In the genomic region with DNA sequence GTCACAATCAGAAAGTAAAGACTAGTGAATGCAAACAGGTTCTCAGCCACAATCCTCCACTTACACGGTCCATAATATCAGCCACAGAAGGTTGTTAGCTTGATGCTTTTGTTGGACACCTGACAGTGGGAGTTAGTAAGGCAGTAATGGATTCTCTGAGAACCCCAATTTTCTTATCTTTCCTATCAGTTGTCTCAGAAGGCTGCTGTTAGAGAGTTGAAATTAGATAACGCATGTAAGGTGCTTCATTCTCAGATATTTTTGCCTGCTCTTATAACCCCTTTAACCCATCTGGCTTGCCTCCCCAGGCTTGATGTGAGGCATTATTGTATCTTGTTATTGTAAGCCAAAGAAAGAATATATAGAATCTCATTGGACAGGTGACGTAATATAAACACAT, we compare ENCODE assay signal across 21 mouse cellular contexts.
A peak's percentile ranks its signal among the peaks of the same experiment; 100 is the strongest.
DNase-seq lines count a peak whose midpoint lies in the region; ATAC-seq lines count a peak whose summit lies in the region.
"Had no signal": no experiment of that assay in that cellular context is flagged by ENCODE, and none has a peak within 500 bp of the region (broad histone marks: within the 10 kb centered on the region; RNA-seq: fewer than 3 reads in every experiment).

No protein-coding gene starts in this region.

- peak; percentile 71 for ATAC-seq in liver, embryonic 12.5 days
- ATAC-seq in erythroid progenitor cell, adult 5-6 weeks (replicated peaks; ENCODE audit: low FRiP score, poor library complexity, severe bottlenecking): 0 out of 2 replicates have a peak, but pooled peaks have one; percentile 39
- ATAC-seq in liver, embryonic 15.5 days (ENCODE audit: insufficient read depth): peak; percentile 58
- ATAC-seq in megakaryocyte-erythroid progenitor cell, adult 5-6 weeks (replicated peaks; ENCODE audit: low FRiP score, low TSS enrichment, poor library complexity, severe bottlenecking): peak; percentile 80
- ATAC-seq in hindbrain, embryonic 13.5 days (ENCODE audit: low FRiP score): no peak
- ATAC-seq: activated CD4-positive, CD25-positive, alpha-beta regulatory T cell, adult 4 months; CD4-positive, CD25-positive, alpha-beta regulatory T cell, adult 4 months; forebrain, embryonic 14.5 days; forebrain, postnatal 0 days had no signal

- H3K27ac ChIP-seq in liver, embryonic 12.5 days: no peak overlapping the region
- no peak overlapping the region for H3K27ac ChIP-seq in liver, embryonic 15.5 days (replicated peaks)
- no peak overlapping the region for H3K27ac ChIP-seq in hindbrain, embryonic 13.5 days
- H3K27ac ChIP-seq: hindbrain, embryonic 15.5 days had no signal

- no peak for DNase-seq in liver
- no peak for DNase-seq in lung, postnatal 10 days
- no peak for DNase-seq in testis, postnatal 10 days (ENCODE audit: low spot score)
- DNase-seq: adrenal gland, adult 8-10 months; adrenal gland, postnatal 25 days; cerebellum, adult 18-20 months; cerebellum, adult 9-10 months; cerebellum, postnatal 14 days; forebrain, postnatal 0 days; gastrocnemius, postnatal 36 days; heart, postnatal 4 days had no signal

- H3K4me1 ChIP-seq in liver, embryonic 12.5 days: peaks cover 22% of the 10 kb centered on the region
- peaks cover 25% of the 10 kb centered on the region for H3K4me1 ChIP-seq in liver, embryonic 15.5 days (replicated peaks)
- no peaks in the 10 kb centered on the region for H3K4me1 ChIP-seq in hindbrain, embryonic 13.5 days (replicated peaks)
- H3K4me1 ChIP-seq: hindbrain, embryonic 15.5 days had no signal

- no peak overlapping the region for H3K4me3 ChIP-seq in liver, embryonic 12.5 days
- H3K4me3 ChIP-seq in liver, embryonic 15.5 days (replicated peaks): no peak overlapping the region
- H3K4me3 ChIP-seq in hindbrain, embryonic 13.5 days: no peak overlapping the region
- H3K4me3 ChIP-seq: hindbrain, embryonic 15.5 days had no signal

- no peaks in the 10 kb centered on the region for H3K36me3 ChIP-seq in liver, embryonic 12.5 days
- H3K36me3 ChIP-seq in liver, embryonic 15.5 days (replicated peaks): no peaks in the 10 kb centered on the region
- H3K36me3 ChIP-seq in hindbrain, embryonic 13.5 days: no peaks in the 10 kb centered on the region
- H3K36me3 ChIP-seq: hindbrain, embryonic 15.5 days had no signal

- H3K4me2 ChIP-seq in liver, embryonic 12.5 days: no peak overlapping the region
- H3K4me2 ChIP-seq in liver, embryonic 15.5 days: no peak overlapping the region
- H3K4me2 ChIP-seq in hindbrain, embryonic 13.5 days: no peak overlapping the region
- H3K4me2 ChIP-seq: heart, embryonic 11.5 days; hindbrain, embryonic 15.5 days had no signal

- 64% methylated on average over 3 of the region's 3 CpGs for WGBS in liver, embryonic 12.5 days (ENCODE audit: insufficient replicate concordance)
- WGBS in liver, embryonic 15.5 days (ENCODE audit: insufficient replicate concordance): 56% methylated on average over 3 of the region's 3 CpGs
- 93% methylated on average over 3 of the region's 3 CpGs for WGBS in hindbrain, embryonic 13.5 days

- H3K9me3 ChIP-seq in liver, embryonic 12.5 days (replicated peaks): no peaks in the 10 kb centered on the region
- H3K9me3 ChIP-seq in liver, embryonic 15.5 days (replicated peaks): no peaks in the 10 kb centered on the region
- H3K9me3 ChIP-seq in hindbrain, embryonic 13.5 days: no peaks in the 10 kb centered on the region
- H3K9me3 ChIP-seq: hindbrain, embryonic 15.5 days had no signal

- no peaks in the 10 kb centered on the region for H3K27me3 ChIP-seq in liver, embryonic 12.5 days (replicated peaks)
- no peaks in the 10 kb centered on the region for H3K27me3 ChIP-seq in liver, embryonic 15.5 days
- H3K27me3 ChIP-seq in hindbrain, embryonic 13.5 days: no peaks in the 10 kb centered on the region
- H3K27me3 ChIP-seq: hindbrain, embryonic 15.5 days had no signal

- no peak overlapping the region for H3K9ac ChIP-seq in liver, embryonic 12.5 days
- no peak overlapping the region for H3K9ac ChIP-seq in liver, embryonic 15.5 days
- H3K9ac ChIP-seq in hindbrain, embryonic 13.5 days: no peak overlapping the region
- H3K9ac ChIP-seq: forebrain, postnatal 0 days; hindbrain, embryonic 15.5 days had no signal
